Mouse (Mus musculus): ENCODE results near the gene Pebp1.

Gene Pebp1

DNA sequence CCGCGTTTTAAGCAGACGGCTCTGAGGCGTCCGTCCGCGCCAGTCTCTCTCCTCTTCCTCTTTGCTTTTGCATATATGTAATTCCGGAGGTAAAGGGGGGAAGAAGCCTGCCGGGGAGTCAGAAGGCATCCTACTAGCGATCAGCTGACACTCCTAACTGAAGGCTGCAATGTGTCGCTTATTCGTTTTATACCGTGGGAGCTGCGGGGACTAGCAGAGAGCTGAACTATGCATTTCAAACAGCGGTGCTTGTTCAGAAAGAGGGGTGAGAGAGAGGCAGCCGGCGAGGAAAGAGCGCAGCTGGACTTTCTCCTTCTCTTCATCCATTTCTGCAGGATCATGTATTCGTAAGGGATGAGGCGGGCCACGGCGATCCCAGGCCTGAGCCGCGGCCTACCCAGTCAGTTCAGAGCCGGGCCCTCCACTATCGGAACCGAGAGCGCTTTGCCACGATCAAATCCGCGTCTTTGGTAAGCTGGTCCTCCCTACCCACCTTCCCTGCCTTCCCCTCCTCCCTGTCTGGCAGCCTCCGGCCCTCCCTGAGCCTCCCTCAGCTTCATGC, 46.6 kb downstream of the Pebp1 start:
- no peak for DNase-seq (ENCODE audit: low read depth, low spot score)

- DNase-seq (ENCODE audit: low read depth, low spot score) = no peak
Measured at GRCm38 (mm10) chr5:117240321-117240731, 47.1 kb downstream of the Pebp1 start.

DNA sequence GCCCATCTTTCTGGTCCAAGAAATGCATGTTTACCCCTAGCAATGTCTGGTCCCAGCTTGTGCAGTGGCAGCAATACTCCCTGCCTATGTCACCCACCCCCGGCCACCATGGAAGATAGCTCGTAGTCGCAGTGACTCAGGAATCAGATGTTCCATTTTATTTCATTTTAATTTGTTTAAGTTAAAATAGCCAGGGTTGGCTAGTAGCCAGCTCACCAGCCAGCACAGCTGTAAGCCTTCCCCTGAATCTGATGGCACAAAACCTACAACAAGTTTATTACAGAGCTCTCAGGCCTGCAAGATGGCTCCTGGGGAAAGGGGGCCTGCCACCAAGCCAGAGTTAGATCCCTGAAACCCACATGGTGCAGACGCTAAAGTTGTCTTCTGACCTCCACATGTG, 48.3 kb downstream of the Pebp1 start:
- DNase-seq (ENCODE audit: low read depth, low spot score) = no peak

- DNase-seq (ENCODE audit: low read depth, low spot score) = no peak
Measured at GRCm38 (mm10) chr5:117236540-117236939, 50.9 kb downstream of the Pebp1 start.

Measured in CD4-positive helper T cell, adult 2 months (primary cell).